Mouse (Mus musculus) myocyte (in vitro differentiated cells): Measurements from ENCODE around the gene Usp18. TPM values are rescaled to one million over a fixed set of nuclear protein-coding genes. Genes with fewer than 3 reads are reported as not detected.

ENCODE experiments used
- H3K27me3 ChIP-seq: one replicate; pipeline ENCODE4 v1.6.1; 2011; ENCODE audit not compliant: control insufficient read depth, insufficient read depth, insufficient read length
- H3K36me3 ChIP-seq: one replicate; pipeline ENCODE4 v1.6.1; 2011; ENCODE audit not compliant: control insufficient read depth, insufficient read depth
- H3K4me2 ChIP-seq: one replicate; pipeline ENCODE4 v1.6.1; 2011; ENCODE audit warnings: low read depth, control low read depth
- H3K4me3 ChIP-seq: one replicate; pipeline ENCODE4 v1.5.1; 2011; ENCODE audit warnings: mild to moderate bottlenecking, control low read depth, moderate library complexity
- H3K79me2 ChIP-seq: one replicate; pipeline ENCODE4 v1.6.1; 2011; ENCODE audit not compliant: control insufficient read depth, insufficient read depth
- H3ac ChIP-seq: one replicate; pipeline ENCODE4 v1.6.1; 2011; ENCODE audit not compliant: control insufficient read depth, insufficient read length
- CEBPB ChIP-seq: IDR thresholded peaks from 2 replicates; pipeline ENCODE4 v1.6.1; 2011; ENCODE audit warnings: mild to moderate bottlenecking, moderate library complexity; ENCODE audit not compliant: poor library complexity, insufficient read depth, severe bottlenecking
- E2F4 ChIP-seq: IDR thresholded peaks from one replicate; pipeline ENCODE4 v1.6.1; 2011; ENCODE audit warnings: mild to moderate bottlenecking, control low read depth, moderate library complexity; ENCODE audit not compliant: insufficient read depth
- MAX ChIP-seq: IDR thresholded peaks from one replicate; pipeline ENCODE4 v1.6.1; 2011; ENCODE audit warnings: low read depth, mild to moderate bottlenecking, control low read depth
- MYOD1 ChIP-seq, 3 experiments: IDR thresholded peaks; one replicate each; pipeline ENCODE4 v1.6.1; 2011; ENCODE audit warnings: control low read depth in 2 of 3, low read depth in 2 of 3, mild to moderate bottlenecking in 2 of 3, moderate library complexity in 1 of 3; ENCODE audit not compliant: insufficient read length in 2 of 3, control insufficient read depth in 1 of 3
- MYOG ChIP-seq, 3 experiments: IDR thresholded peaks; one replicate each; pipeline ENCODE4 v1.6.1; 2011; ENCODE audit warnings: control low read depth in 2 of 3, low read depth in 2 of 3, mild to moderate bottlenecking in 2 of 3; ENCODE audit not compliant: insufficient read length in 2 of 3, control insufficient read depth in 1 of 3, insufficient read depth in 1 of 3
- POLR2A ChIP-seq: IDR thresholded peaks from one replicate; pipeline ENCODE4 v1.6.1; 2011; ENCODE audit warnings: low read depth, mild to moderate bottlenecking, control low read depth, moderate library complexity; ENCODE audit not compliant: insufficient read length
- POLR2AphosphoS2 ChIP-seq: IDR thresholded peaks from one replicate; pipeline ENCODE4 v1.6.1; 2011; ENCODE audit warnings: low read depth, control low read depth; ENCODE audit not compliant: insufficient read length
- REST ChIP-seq: IDR thresholded peaks from one replicate; pipeline ENCODE4 v1.6.1; 2011; ENCODE audit warnings: mild to moderate bottlenecking, control low read depth, moderate library complexity; ENCODE audit not compliant: insufficient read depth, insufficient read length
- SRF ChIP-seq: IDR thresholded peaks from one replicate; pipeline ENCODE4 v1.6.1; 2011; ENCODE audit warnings: low read depth; ENCODE audit not compliant: control insufficient read depth, insufficient read length
- TCF12 ChIP-seq: IDR thresholded peaks from one replicate; pipeline ENCODE4 v1.6.1; 2011; ENCODE audit warnings: mild to moderate bottlenecking, control low read depth; ENCODE audit not compliant: poor library complexity, insufficient read depth, severe bottlenecking
- TCF3 ChIP-seq: IDR thresholded peaks from one replicate; pipeline ENCODE4 v1.6.1; 2011; ENCODE audit warnings: low read depth, control low read depth; ENCODE audit not compliant: insufficient read length
- USF1 ChIP-seq: IDR thresholded peaks from one replicate; pipeline ENCODE4 v1.6.1; 2011; ENCODE audit warnings: low read depth, mild to moderate bottlenecking, control low read depth, moderate library complexity
- polyA plus RNA-seq: library from polyadenylated mRNA; unstranded; fragments of >200 nt; fragmentation: generic; extraction: Trizol; gene quantifications from one replicate; pipeline ENCODE4 v1.2.1, GENCODE M21; 2012; ENCODE audit warnings: missing spikeins

Usp18 gene
- polyA plus RNA-seq, 1 experiment = 0.07 TPM

DNA sequence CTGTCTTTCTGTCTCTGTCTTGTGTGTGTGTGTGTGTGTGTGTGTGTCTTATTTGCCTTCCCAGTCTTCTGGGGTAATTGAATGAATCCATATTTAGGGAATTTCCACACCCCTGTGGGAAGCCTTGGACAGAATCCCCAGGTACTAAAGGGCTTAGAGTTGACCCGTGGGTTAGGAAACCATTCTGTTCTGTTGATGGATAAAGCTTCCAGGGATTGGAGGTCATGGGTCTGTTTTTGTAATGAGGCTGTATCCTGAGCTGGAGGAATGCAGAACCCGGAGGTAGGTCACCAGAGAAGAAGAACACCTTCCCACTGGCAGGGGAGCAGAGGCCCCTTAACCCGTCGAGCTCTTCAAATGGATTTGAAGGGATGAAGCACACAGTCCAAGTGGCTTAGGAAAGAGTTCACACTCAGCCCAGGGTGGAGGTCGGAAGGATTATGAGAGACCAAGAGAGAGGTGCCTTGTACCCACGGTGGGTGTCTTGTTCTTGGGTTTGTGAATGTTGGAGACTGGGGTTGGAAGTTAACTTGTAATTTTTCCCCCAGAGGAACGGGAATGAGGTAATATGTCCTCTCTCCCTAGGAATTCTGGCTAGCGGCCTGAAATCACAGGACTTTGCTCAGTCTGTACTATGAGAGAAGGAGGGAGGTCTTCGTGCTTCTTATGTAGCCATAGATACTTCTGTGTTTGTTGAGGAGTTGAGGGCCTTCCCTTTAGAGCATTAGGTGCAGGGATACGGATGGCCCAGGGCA lies 57.9 kb downstream of the Usp18 start:
- Histone ChIP-seq H3ac (no peak overlapping the region), H3K4me2 (no peak overlapping the region), H3K36me3 (no peaks in the 10 kb centered on the region), H3K4me3 (no peak overlapping the region), H3K27me3 (peaks cover 19% of the 10 kb centered on the region), H3K79me2 (no peaks in the 10 kb centered on the region)
- TF ChIP-seq SRF = no peak
- no peak for TF ChIP-seq E2F4
- no peak for TF ChIP-seq POLR2A
- TF ChIP-seq MAX = no peak
- TF ChIP-seq MYOG (IDR thresholded peaks at IDR 0.05; ENCODE audit: control insufficient read depth in 1 of 3, insufficient read depth in 1 of 3, insufficient read length in 2 of 3, low read depth in 2 of 3) = no peak
- no peak for TF ChIP-seq REST
- no peak for TF ChIP-seq TCF3
- TF ChIP-seq CEBPB = no peak
- no peak for TF ChIP-seq USF1
- no peak for TF ChIP-seq TCF12
- TF ChIP-seq MYOD1 (IDR thresholded peaks at IDR 0.05; ENCODE audit: control insufficient read depth in 1 of 3, insufficient read length in 2 of 3, low read depth in 2 of 3) = no peak
- TF ChIP-seq POLR2AphosphoS2 = no peak

DNA sequence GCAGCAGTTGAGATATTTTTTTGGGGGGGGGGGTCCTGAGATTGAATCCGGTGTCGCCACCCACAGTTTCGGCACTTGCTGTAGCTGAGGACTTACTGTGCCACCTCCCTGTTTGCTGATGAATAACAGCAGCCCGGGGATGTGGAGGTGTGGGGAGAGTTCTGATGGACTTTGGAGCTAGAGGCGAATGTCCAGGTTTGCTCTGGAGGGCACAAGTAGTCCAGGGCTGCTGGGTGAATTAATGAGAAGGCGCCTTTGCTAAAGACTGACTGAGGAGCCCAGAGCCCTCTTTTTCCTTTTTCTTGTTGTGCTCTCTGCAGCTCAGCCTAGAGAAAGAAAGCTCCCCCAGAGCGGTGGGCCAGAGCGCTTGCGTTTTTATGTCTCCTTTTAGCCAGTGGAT lies 58.9 kb downstream of the Usp18 start:
- no peak for TF ChIP-seq MYOG (IDR thresholded peaks at IDR 0.05; ENCODE audit: control insufficient read depth in 1 of 3, insufficient read depth in 1 of 3, insufficient read length in 2 of 3, low read depth in 2 of 3)
- no peak for TF ChIP-seq POLR2AphosphoS2
- no peak for TF ChIP-seq SRF
- no peak for TF ChIP-seq TCF3
- no peak for TF ChIP-seq CEBPB
- TF ChIP-seq MAX = no peak
- no peak for TF ChIP-seq TCF12
- TF ChIP-seq USF1 = no peak
- no peak for TF ChIP-seq MYOD1 (IDR thresholded peaks at IDR 0.05; ENCODE audit: control insufficient read depth in 1 of 3, insufficient read length in 2 of 3, low read depth in 2 of 3)
- no peak for TF ChIP-seq E2F4
- TF ChIP-seq REST = no peak
- no peak for TF ChIP-seq POLR2A
- Histone ChIP-seq H3ac (no peak overlapping the region), H3K27me3 (peaks cover 12% of the 10 kb centered on the region), H3K36me3 (no peaks in the 10 kb centered on the region), H3K4me3 (no peak overlapping the region), H3K79me2 (no peaks in the 10 kb centered on the region), H3K4me2 (no peak overlapping the region)

- Histone ChIP-seq H3K4me2 (no peak overlapping the region), H3K36me3 (no peaks in the 10 kb centered on the region), H3ac (no peak overlapping the region), H3K79me2 (no peaks in the 10 kb centered on the region), H3K27me3 (peaks cover 10% of the 10 kb centered on the region), H3K4me3 (no peak overlapping the region)
- TF ChIP-seq E2F4 (no peak), USF1 (no peak), TCF12 (no peak), TCF3 (no peak), REST (no peak), MYOD1 (IDR thresholded peaks at IDR 0.05; ENCODE audit: control insufficient read depth in 1 of 3, insufficient read length in 2 of 3, low read depth in 2 of 3) (no peak), CEBPB (no peak), MAX (no peak), POLR2A (no peak), SRF (no peak), POLR2AphosphoS2 (no peak), MYOG (IDR thresholded peaks at IDR 0.05; ENCODE audit: control insufficient read depth in 1 of 3, insufficient read depth in 1 of 3, insufficient read length in 2 of 3, low read depth in 2 of 3) (no peak)
These were observed 59.9 kb downstream of the Usp18 start for GRCm38 (mm10) chr6:121305571-121305970.

GRCm38 (mm10) chr6:121310984-121311383 lies 65.3 kb downstream of the Usp18 start:
- no peak overlapping the region for H3K4me2 ChIP-seq
- H3ac ChIP-seq = no peak overlapping the region
- no peaks in the 10 kb centered on the region for H3K79me2 ChIP-seq
- H3K27me3 ChIP-seq = peaks cover 5% of the 10 kb centered on the region
- no peak for TF ChIP-seq TCF3
- H3K36me3 ChIP-seq = no peaks in the 10 kb centered on the region
- no peak overlapping the region for H3K4me3 ChIP-seq

GRCm38 (mm10) chr6:121319099-121319498 lies 73.4 kb downstream of the Usp18 start:
- no peak for TF ChIP-seq E2F4
- TF ChIP-seq CEBPB = no peak
- no peak for TF ChIP-seq MYOD1 (IDR thresholded peaks at IDR 0.05; ENCODE audit: control insufficient read depth in 1 of 3, insufficient read length in 2 of 3, low read depth in 2 of 3)
- no peak for TF ChIP-seq POLR2A
- no peak for TF ChIP-seq USF1
- TF ChIP-seq TCF3 = no peak
- TF ChIP-seq MYOG (IDR thresholded peaks at IDR 0.05; ENCODE audit: control insufficient read depth in 1 of 3, insufficient read depth in 1 of 3, insufficient read length in 2 of 3, low read depth in 2 of 3) = no peak
- Histone ChIP-seq H3ac (no peak overlapping the region), H3K79me2 (no peaks in the 10 kb centered on the region), H3K4me2 (no peak overlapping the region), H3K36me3 (no peaks in the 10 kb centered on the region), H3K4me3 (no peak overlapping the region), H3K27me3 (peaks cover 6% of the 10 kb centered on the region)

Other genes starting within 250 kb of the Usp18 start
- gene Mical3, start 114.9 kb upstream of the Usp18 start, polyA plus RNA-seq = 17.7 TPM
- gene Pex26, start 62.2 kb upstream of the Usp18 start, polyA plus RNA-seq = 2.0 TPM
- not detected for gene Tuba8, start 35.2 kb upstream of the Usp18 start, polyA plus RNA-seq
- gene Slc6a13, start 54.3 kb downstream of the Usp18 start, polyA plus RNA-seq = 0.01 TPM
- not detected for gene Slc6a12, start 97.2 kb downstream of the Usp18 start, polyA plus RNA-seq
- 0.25 TPM for gene Iqsec3, start 227.8 kb downstream of the Usp18 start, polyA plus RNA-seq